Mouse (Mus musculus) midbrain, embryonic 16.5 days (tissue): ENCODE data around the gene Tnfaip3. TPM values are rescaled to one million over a fixed set of nuclear protein-coding genes. Genes with fewer than 3 reads are reported as not detected.

Experiments
- ATAC-seq: fragments of 200-750 bp; cut with Nextera tagmentation; 2 replicates; pipeline ENCODE4 v1.8.0; 2017; ENCODE audit warnings: moderate TSS enrichment
- H3K27ac ChIP-seq: fragments of 300-500 bp; sonication (generic); 2 replicates; pipeline ENCODE4 v1.5.1; 2014; ENCODE audit warnings: mild to moderate bottlenecking, low read length, mixed read lengths
- H3K27me3 ChIP-seq: fragments of 300-500 bp; sonication (generic); 2 replicates; pipeline ENCODE4 v1.6.1; 2014; ENCODE audit warnings: low read depth, low read length, mixed read lengths; ENCODE audit not compliant: control insufficient read depth, insufficient read depth
- H3K36me3 ChIP-seq: fragments of 300-500 bp; sonication (generic); 2 replicates; pipeline ENCODE4 v1.6.1; 2014; ENCODE audit warnings: mild to moderate bottlenecking, low read length, moderate library complexity, mixed read lengths; ENCODE audit not compliant: control insufficient read depth, insufficient read depth
- H3K4me1 ChIP-seq: fragments of 300-500 bp; sonication (generic); 2 replicates; pipeline ENCODE4 v1.6.1; 2014; ENCODE audit warnings: mild to moderate bottlenecking, low read length, mixed read lengths; ENCODE audit not compliant: control insufficient read depth, insufficient read depth
- H3K4me2 ChIP-seq: fragments of 300-500 bp; sonication (generic); 2 replicates; pipeline ENCODE4 v1.6.1; 2014; ENCODE audit warnings: mild to moderate bottlenecking, low read length, mixed read lengths
- H3K4me3 ChIP-seq: fragments of 300-500 bp; sonication (generic); 2 replicates; pipeline ENCODE4 v1.5.1; 2014; ENCODE audit warnings: low read depth, mild to moderate bottlenecking, low read length, moderate library complexity, mixed read lengths
- H3K9ac ChIP-seq: fragments of 300-500 bp; sonication (generic); 2 replicates; pipeline ENCODE4 v1.6.1; 2014; ENCODE audit warnings: low read depth, low read length, mixed read lengths
- H3K9me3 ChIP-seq: fragments of 300-500 bp; sonication (generic); replicated peaks from 2 replicates; pipeline ENCODE4 v1.6.1; 2014; ENCODE audit warnings: mild to moderate bottlenecking, low read length, mixed read lengths; ENCODE audit not compliant: control insufficient read depth, poor library complexity, severe bottlenecking
- WGBS: fragments of 180-500 bp; shearing (Covaris S2); extraction: QIAGEN DNeasy Blood & Tissue Kit; methylation state at CpG from one replicate; pipeline ENCODE4 v1.1.7; 2014; 5-methylcytosine and 5-hydroxymethylcytosine counted together
- polyA plus RNA-seq: library from polyadenylated mRNA; unstranded; fragments of >200 nt; fragmentation: Nextera tagmentation; extraction: Ambion mirVana; gene quantifications from 2 replicates; pipeline ENCODE4 v1.2.1, GENCODE M21; 2015

The Tnfaip3 gene
- polyA plus RNA-seq = 3.0 and 3.4 TPM in 2 replicates

DNA sequence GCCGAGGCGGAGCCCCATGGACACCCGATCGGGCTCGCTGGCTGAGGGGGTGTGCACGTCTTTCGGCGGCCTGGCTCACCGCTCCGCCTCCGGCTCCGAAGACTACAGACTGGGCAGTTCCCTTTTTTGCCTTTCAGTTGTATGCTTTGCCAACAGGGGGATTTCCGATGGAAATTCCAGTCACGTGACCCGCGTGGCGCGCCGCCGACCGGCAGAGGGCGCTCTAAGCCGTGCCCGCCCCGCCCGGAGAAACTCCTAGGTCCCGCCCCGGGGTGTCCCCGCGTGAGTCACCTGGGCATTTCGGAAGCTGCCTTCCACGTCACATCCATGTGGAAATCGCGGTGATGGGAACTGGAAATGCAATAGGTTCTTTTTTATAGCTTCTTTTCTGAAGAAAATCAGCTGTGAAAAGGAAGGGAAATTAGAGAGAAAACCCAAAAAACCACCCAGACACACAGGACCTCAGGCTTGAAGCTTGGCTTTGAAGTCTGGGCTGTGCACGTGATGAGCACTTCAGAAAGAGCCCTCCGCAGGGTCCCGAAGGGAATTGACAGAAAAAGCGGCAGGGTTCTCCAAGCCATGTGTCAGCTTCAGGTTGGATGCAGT lies at the start of gene Tnfaip3:
Tnfaip3 (minus strand) TSS at position 401 of the 606 bp plus-strand sequence.
- Histone ChIP-seq H3K9me3 (no peaks in the 10 kb centered on the region), H3K4me2 (peak within 1 kb of the TSS; percentile 94), H3K36me3 (no peaks in the 10 kb centered on the region), H3K27me3 (no peaks in the 10 kb centered on the region; the same call in 1 of the 2 replicates), H3K4me3 (peak within 1 kb of the TSS; percentile 81), H3K27ac (peak within 1 kb of the TSS; percentile 68), H3K4me1 (peaks cover 6% of the 10 kb centered on the region; the same call in 1 of the 2 replicates), H3K9ac (peak within 1 kb of the TSS; percentile 82)
- WGBS = 0% methylated on average over 38 of the region's 38 CpGs
- ATAC-seq = peak; percentile 96

DNA sequence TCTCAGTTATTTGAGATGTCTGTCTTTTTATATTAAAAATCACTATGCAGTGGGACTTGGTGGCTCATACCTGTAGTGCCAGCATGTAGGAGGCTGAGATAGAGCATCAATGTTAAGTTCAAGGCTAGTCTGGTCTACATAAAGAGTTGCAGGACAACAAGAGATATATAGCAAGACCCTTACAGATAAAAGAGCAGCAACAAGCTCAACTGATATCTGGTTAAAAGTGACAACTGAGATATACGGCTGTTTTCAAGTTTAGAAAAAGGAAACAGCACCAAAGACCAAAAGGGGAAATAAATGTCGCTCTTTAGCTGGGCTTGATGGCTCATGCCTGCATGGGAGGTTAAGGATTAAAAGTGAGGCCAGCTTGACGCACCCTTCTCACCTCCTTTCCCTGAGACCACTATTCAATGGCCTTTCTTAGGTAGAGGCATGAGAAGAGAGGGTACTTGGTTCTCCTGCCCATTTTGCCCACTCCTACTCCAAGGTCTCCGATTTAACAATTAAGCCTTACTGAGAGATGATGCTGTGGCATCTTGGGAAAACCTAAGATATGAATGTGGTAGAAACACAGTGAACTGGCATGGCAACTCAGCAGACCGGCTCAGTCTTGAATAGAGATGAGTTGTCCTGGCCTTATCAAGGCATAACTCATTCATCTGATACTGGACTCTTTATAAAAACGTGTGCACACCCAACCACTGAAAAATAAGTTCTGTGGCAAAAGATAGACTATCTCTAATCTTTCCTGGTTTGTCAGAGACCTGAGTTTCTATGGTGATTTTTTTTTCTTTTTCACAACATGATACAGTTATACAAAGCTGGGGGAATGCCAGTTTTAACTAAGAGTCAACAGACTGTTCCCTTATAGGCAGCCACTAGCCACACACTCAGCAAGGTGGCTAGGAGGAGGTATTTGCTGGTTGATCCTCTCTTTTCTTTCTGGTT lies 49.5 kb upstream of the Tnfaip3 start:
- 87% methylated on average over 6 of the region's 6 CpGs for WGBS
- Histone ChIP-seq H3K4me3 (no peak overlapping the region), H3K4me1 (no peaks in the 10 kb centered on the region), H3K9me3 (no peaks in the 10 kb centered on the region), H3K4me2 (no peak overlapping the region), H3K27me3 (no peaks in the 10 kb centered on the region), H3K27ac (no peak overlapping the region), H3K9ac (no peak overlapping the region), H3K36me3 (no peaks in the 10 kb centered on the region)
- no peak for ATAC-seq

DNA sequence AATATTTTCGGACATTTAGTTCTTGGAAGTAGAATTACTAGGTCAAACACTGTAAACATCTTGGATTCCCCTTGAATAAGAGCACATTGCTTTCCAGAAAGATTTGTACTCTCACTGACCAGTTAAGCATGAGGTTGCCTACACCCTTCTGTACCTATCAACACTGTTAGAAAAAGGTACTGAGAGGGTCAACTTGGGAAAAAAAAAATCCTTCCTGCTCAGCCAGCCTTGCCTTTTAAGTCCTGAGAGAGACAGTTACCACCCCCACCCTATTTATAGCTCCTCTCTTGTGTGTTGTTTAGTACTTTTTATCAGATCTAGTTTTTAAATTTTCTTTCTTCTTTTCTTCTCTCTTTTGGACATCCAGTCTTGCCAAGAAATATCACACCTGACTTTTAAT lies 48.2 kb upstream of the Tnfaip3 start:
- no peak overlapping the region for H3K9ac ChIP-seq
- no peak overlapping the region for H3K4me2 ChIP-seq
- H3K27me3 ChIP-seq = no peaks in the 10 kb centered on the region
- no peak overlapping the region for H3K27ac ChIP-seq
- no peaks in the 10 kb centered on the region for H3K4me1 ChIP-seq
- H3K4me3 ChIP-seq = no peak overlapping the region
- 100% methylated on average over 1 of the region's 1 CpGs for WGBS
- H3K9me3 ChIP-seq = no peaks in the 10 kb centered on the region
- ATAC-seq = no peak
- no peaks in the 10 kb centered on the region for H3K36me3 ChIP-seq

DNA sequence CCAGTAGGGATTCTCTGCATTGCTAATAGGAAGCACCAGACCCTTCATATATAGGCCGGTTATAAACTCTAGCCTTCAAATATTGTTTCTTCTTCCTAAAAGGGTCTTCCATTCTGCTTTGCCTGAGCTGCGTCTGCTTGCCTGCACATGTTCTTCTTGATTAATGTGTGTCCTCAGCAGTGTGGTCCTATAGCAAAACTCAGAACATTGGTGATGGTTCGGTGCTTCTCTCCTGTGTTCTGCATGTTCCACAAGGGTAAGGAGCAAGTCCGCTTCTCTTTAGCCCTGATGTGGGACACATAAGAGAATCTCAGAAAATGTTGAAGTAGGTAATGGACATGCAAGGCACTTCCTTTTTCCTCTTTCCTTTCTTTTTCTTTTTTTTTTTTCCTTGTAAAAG lies 47.8 kb upstream of the Tnfaip3 start:
- Histone ChIP-seq H3K27ac (no peak overlapping the region), H3K4me1 (no peaks in the 10 kb centered on the region), H3K4me3 (no peak overlapping the region), H3K9ac (no peak overlapping the region), H3K9me3 (no peaks in the 10 kb centered on the region), H3K36me3 (no peaks in the 10 kb centered on the region), H3K4me2 (no peak overlapping the region), H3K27me3 (no peaks in the 10 kb centered on the region)
- ATAC-seq = no peak
- 85% methylated on average over 4 of the region's 4 CpGs for WGBS

DNA sequence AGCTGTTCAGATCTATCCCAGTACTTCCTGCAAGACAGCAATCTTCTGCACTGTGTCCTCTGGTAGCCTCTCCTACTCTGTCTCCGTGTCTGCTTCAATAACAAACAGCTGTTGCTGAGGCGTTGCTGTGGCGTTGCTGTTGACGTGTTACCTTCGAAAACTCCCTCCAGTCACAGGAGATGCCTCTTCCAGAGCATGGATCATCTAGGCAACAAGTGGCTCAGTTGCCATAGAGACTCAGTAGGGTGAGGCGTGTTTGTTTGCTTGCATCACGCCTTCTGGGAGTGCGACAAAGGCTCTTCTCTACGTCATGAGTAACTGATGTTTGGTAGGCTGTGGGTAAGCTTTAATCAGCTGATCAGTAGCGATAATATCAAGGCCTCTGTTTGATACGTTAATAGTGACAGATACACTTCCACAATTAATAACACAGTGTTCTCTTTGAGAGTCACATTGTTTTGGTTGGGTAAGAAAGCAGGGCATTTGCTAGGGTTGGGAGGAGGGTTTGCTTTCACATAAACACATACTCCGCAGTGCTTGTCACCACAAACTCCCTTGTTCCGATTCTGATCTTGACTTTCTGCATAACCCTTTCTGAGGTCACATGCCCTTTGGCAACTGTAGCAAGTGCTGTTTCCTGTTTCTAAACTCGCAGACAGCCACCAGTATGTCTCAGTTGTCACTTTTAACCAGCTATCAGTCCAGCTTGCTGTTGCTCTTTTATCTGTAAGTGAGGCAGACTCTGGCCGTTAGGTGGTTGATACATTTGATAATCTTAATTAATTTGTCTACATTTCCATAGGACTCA lies 46.8 kb upstream of the Tnfaip3 start:
- Histone ChIP-seq H3K4me2 (no peak overlapping the region), H3K36me3 (no peaks in the 10 kb centered on the region), H3K27ac (no peak overlapping the region), H3K9ac (no peak overlapping the region), H3K4me3 (no peak overlapping the region), H3K9me3 (no peaks in the 10 kb centered on the region), H3K27me3 (no peaks in the 10 kb centered on the region), H3K4me1 (no peaks in the 10 kb centered on the region)
- 69% methylated on average over 15 of the region's 15 CpGs for WGBS
- no peak for ATAC-seq

DNA sequence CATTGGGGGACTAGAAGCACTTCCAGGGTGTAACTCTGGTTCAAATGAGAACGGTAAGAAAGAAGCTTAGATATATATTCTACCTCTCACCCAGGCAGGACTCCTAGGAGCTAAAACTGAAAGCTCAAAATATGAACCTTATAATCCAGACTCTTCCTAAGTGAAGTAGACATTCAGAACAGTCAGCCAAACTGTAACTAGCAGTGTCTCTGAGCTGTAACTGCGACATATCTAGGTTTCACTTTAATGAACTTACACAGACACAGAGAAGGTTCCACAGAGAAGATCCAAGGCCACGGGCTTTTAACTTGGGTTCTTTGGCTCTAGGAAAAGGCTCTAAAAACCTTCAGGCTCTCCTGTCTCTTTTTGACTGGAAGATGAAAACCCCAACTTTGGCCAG lies 45.7 kb upstream of the Tnfaip3 start:
- ATAC-seq = no peak

DNA sequence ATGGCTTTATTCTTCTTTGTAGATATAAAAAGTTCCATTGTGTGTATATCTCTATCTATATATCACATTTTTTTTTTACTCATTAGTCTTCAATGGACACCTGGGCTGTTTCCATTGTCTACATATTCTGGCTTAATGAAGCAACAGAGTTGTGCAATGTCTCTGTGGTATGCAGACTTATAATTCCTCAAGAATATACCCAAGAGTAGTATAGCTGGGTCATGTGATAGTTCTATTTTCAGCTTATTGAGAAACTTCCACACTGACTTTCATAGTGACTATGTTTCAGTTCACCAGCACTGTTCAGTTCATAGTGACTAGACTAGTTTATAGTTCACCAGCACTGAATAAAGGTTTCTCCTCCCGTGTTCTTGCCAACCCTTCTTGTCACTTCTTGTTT lies 38.1 kb upstream of the Tnfaip3 start:
- WGBS = 78% methylated on average over 1 of the region's 1 CpGs
- ATAC-seq = no peak
- Histone ChIP-seq H3K4me3 (no peak overlapping the region), H3K4me2 (no peak overlapping the region), H3K36me3 (no peaks in the 10 kb centered on the region), H3K27me3 (no peaks in the 10 kb centered on the region), H3K27ac (no peak overlapping the region), H3K4me1 (no peaks in the 10 kb centered on the region), H3K9ac (no peak overlapping the region), H3K9me3 (no peaks in the 10 kb centered on the region)

More for the DNA sequence above, 45.7 kb upstream of the Tnfaip3 start:
- no peak overlapping the region for H3K4me2 ChIP-seq
- no peak overlapping the region for H3K27ac ChIP-seq
- no peaks in the 10 kb centered on the region for H3K9me3 ChIP-seq
- H3K4me1 ChIP-seq = no peaks in the 10 kb centered on the region
- H3K36me3 ChIP-seq = no peaks in the 10 kb centered on the region
- no peak overlapping the region for H3K9ac ChIP-seq
- H3K4me3 ChIP-seq = no peak overlapping the region
- WGBS = 93% methylated on average over 3 of the region's 3 CpGs
- no peaks in the 10 kb centered on the region for H3K27me3 ChIP-seq

DNA sequence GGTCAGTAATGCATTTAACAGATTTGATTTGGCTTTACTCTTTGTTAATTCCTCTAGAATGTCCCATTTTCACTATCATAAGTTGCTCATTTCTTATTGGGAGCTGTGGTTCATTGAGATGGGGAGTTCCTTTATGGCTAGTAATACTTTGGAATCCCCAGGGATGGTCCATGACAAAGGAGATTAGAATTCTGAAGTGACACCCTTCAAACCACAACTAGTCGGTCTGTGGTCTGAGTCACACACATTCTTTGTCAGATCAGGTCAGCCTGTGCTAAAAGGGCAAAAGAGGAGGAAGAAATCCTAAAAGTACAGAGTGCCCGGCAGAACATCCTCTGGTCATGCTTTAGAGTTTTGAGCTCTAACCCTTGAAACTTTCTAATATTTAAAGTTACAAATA lies 30.5 kb upstream of the Tnfaip3 start:
- H3K4me1 ChIP-seq = no peaks in the 10 kb centered on the region
- H3K9me3 ChIP-seq = no peaks in the 10 kb centered on the region
- H3K4me2 ChIP-seq = no peak overlapping the region
- 29% methylated on average over 2 of the region's 2 CpGs for WGBS
- H3K9ac ChIP-seq = no peak overlapping the region
- no peaks in the 10 kb centered on the region for H3K27me3 ChIP-seq
- no peak overlapping the region for H3K27ac ChIP-seq
- ATAC-seq = no peak
- H3K4me3 ChIP-seq = no peak overlapping the region
- no peaks in the 10 kb centered on the region for H3K36me3 ChIP-seq
